Mouse (Mus musculus) brain, embryonic 14.5 days (tissue): ENCODE results near the gene Ccnj.

Source experiments
- CTCF ChIP-seq: fragments of 200-500 bp; IDR thresholded peaks from 2 replicates; pipeline ENCODE4 v1.5.1; 2012; ENCODE audit warnings: inconsistent platforms, mild to moderate bottlenecking, moderate library complexity, borderline replicate concordance; ENCODE audit not compliant: insufficient read depth, insufficient read length; ENCODE audit errors: extremely low read depth
- POLR2A ChIP-seq: fragments of 200-500 bp; IDR thresholded peaks from 2 replicates; pipeline ENCODE4 v1.6.1; 2012; ENCODE audit warnings: mild to moderate bottlenecking, inconsistent platforms, borderline replicate concordance; ENCODE audit not compliant: poor library complexity, insufficient read depth, insufficient read length, severe bottlenecking; ENCODE audit errors: extremely low read depth

DNA sequence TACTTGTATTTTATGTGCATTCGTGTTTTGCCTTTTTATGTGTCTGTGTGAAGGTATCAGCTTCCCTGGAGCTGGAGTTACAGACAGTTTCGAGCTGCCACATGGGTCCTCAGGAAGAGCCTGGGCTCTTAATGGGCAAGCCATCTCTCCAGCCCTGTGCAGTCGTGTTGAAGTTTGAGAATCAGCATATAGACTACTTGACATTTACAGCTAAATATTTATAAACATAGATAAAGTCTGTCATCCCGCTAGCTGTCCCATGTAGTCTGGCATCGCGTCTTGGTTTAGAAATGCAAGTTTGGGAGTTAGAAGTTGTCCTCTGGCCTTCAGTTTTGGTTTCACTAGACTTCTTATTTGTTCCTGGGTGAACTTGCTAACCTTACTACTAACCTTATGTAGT lies 10.0 kb downstream of the Ccnj start:
- no peak for TF ChIP-seq POLR2A
- TF ChIP-seq CTCF, result no peak
